Mouse (Mus musculus) neural tube, embryonic 15.5 days (tissue): Measurements from ENCODE around the gene Tsen34. TPM values are rescaled to one million over a fixed set of nuclear protein-coding genes. Genes with fewer than 3 reads are reported as not detected.

ENCODE experiments used
- ATAC-seq: fragments of 200-750 bp; cut with Nextera tagmentation; 2 replicates; pipeline ENCODE4 v1.8.0; 2017; ENCODE audit warnings: mild to moderate bottlenecking, moderate TSS enrichment, moderate library complexity; ENCODE audit not compliant: low FRiP score
- H3K27ac ChIP-seq: fragments of 300-500 bp; sonication (generic); replicated peaks from 2 replicates; pipeline ENCODE4 v1.5.1; 2015; ENCODE audit warnings: mild to moderate bottlenecking, inconsistent platforms
- H3K27me3 ChIP-seq: fragments of 300-500 bp; sonication (generic); replicated peaks from 2 replicates; pipeline ENCODE4 v1.6.1; 2015; ENCODE audit warnings: inconsistent platforms
- H3K36me3 ChIP-seq: fragments of 300-500 bp; sonication (generic); 2 replicates; pipeline ENCODE4 v1.6.1; 2015; ENCODE audit warnings: inconsistent platforms
- H3K4me1 ChIP-seq: fragments of 300-500 bp; sonication (generic); 2 replicates; pipeline ENCODE4 v1.6.1; 2015; ENCODE audit warnings: inconsistent platforms
- H3K4me2 ChIP-seq: fragments of 300-500 bp; sonication (generic); 2 replicates; pipeline ENCODE4 v1.6.1; 2015; ENCODE audit warnings: inconsistent platforms, mild to moderate bottlenecking, moderate library complexity
- H3K4me3 ChIP-seq: fragments of 300-500 bp; sonication (generic); replicated peaks from 2 replicates; pipeline ENCODE4 v1.5.1; 2015; ENCODE audit warnings: mild to moderate bottlenecking, inconsistent platforms
- H3K9ac ChIP-seq: fragments of 300-500 bp; sonication (generic); replicated peaks from 2 replicates; pipeline ENCODE4 v1.6.1; 2015; ENCODE audit warnings: mild to moderate bottlenecking, inconsistent platforms
- H3K9me3 ChIP-seq: fragments of 300-500 bp; sonication (generic); replicated peaks from 2 replicates; pipeline ENCODE4 v1.6.1; 2016; ENCODE audit warnings: inconsistent platforms
- WGBS: fragments of 180-500 bp; shearing (Covaris S2); methylation state at CpG from one replicate; pipeline ENCODE4 v1.1.7; 2015; ENCODE audit warnings: mixed read lengths; 5-methylcytosine and 5-hydroxymethylcytosine counted together
- polyA plus RNA-seq: library from polyadenylated mRNA; unstranded; fragments of >200 nt; fragmentation: Nextera tagmentation; extraction: Ambion mirVana; gene quantifications from 2 replicates; pipeline ENCODE4 v1.2.1, GENCODE M21; 2015

The Tsen34 gene
- 285 and 295 TPM in 2 replicates for polyA plus RNA-seq

GRCm38 (mm10) chr7:3692382-3692986 lies at the start of gene Tsen34:
Tsen34 (plus strand) TSS chr7:3692863.
- WGBS, result under 1% methylated on average over 49 of the region's 49 CpGs
- no peak for ATAC-seq
- peak within 1 kb of the TSS; percentile 96 for H3K27ac ChIP-seq

GRCm38 (mm10) chr7:3643412-3643811 lies 49.3 kb upstream of the Tsen34 start:
- peaks cover 32% of the 10 kb centered on the region for H3K4me1 ChIP-seq
- ATAC-seq, result no peak
- H3K27me3 ChIP-seq, result no peaks in the 10 kb centered on the region
- no peak overlapping the region for H3K4me3 ChIP-seq
- WGBS, result 71% methylated on average over 5 of the region's 5 CpGs
- H3K9ac ChIP-seq, result peak overlapping the region; percentile 40; the same call in 1 of the 2 replicates
- no peaks in the 10 kb centered on the region for H3K9me3 ChIP-seq
- peak overlapping the region; percentile 80 for H3K4me2 ChIP-seq
- H3K27ac ChIP-seq, result no peak overlapping the region
- H3K36me3 ChIP-seq, result peaks cover 23% of the 10 kb centered on the region

More at GRCm38 (mm10) chr7:3692382-3692986, at the start of gene Tsen34:
- Histone ChIP-seq H3K36me3 (peaks cover 26% of the 10 kb centered on the region), H3K9ac (peak within 1 kb of the TSS; percentile 81), H3K9me3 (no peaks in the 10 kb centered on the region), H3K4me2 (peak within 1 kb of the TSS; percentile 79), H3K27me3 (no peaks in the 10 kb centered on the region), H3K4me1 (peaks cover 37% of the 10 kb centered on the region), H3K4me3 (peak within 1 kb of the TSS; percentile 69)

- peak overlapping the region; percentile 80 for H3K4me2 ChIP-seq
- peaks cover 36% of the 10 kb centered on the region for H3K4me1 ChIP-seq
- no peaks in the 10 kb centered on the region for H3K9me3 ChIP-seq
- no peak for ATAC-seq
- H3K27me3 ChIP-seq, result no peaks in the 10 kb centered on the region
- peaks cover 19% of the 10 kb centered on the region for H3K36me3 ChIP-seq
- H3K9ac ChIP-seq, result peak overlapping the region; percentile 40
- H3K4me3 ChIP-seq, result peak overlapping the region; percentile 91
- H3K27ac ChIP-seq, result peak overlapping the region; percentile 76
- 20% methylated on average over 9 of the region's 9 CpGs for WGBS
These were observed 48.8 kb upstream of the Tsen34 start for GRCm38 (mm10) chr7:3643843-3644242.

GRCm38 (mm10) chr7:3644348-3644671 lies 48.4 kb upstream of the Tsen34 start:
- ATAC-seq, result peak; percentile 0; the same call in 1 of the 2 replicates

GRCm38 (mm10) chr7:3644672-3645487 lies 47.8 kb upstream of the Tsen34 start, which contains the start of gene Cnot3:
Cnot3 (plus strand) TSS chr7:3645268.
- Histone ChIP-seq H3K9ac (peak within 1 kb of the TSS; percentile 99), H3K4me2 (peak within 1 kb of the TSS; percentile 80), H3K4me1 (peaks cover 45% of the 10 kb centered on the region), H3K4me3 (peak within 1 kb of the TSS; percentile 91), H3K27me3 (no peaks in the 10 kb centered on the region), H3K27ac (peak within 1 kb of the TSS; percentile 97), H3K9me3 (no peaks in the 10 kb centered on the region), H3K36me3 (peaks cover 11% of the 10 kb centered on the region)
- peak; percentile 97 for ATAC-seq
- under 1% methylated on average over 55 of the region's 58 CpGs for WGBS

More at GRCm38 (mm10) chr7:3644348-3644671, 48.4 kb upstream of the Tsen34 start:
- H3K36me3 ChIP-seq, result peaks cover 16% of the 10 kb centered on the region
- peaks cover 41% of the 10 kb centered on the region for H3K4me1 ChIP-seq
- H3K9ac ChIP-seq, result peak overlapping the region; percentile 40
- H3K4me3 ChIP-seq, result peak overlapping the region; percentile 91
- 1% methylated on average over 11 of the region's 11 CpGs for WGBS
- peak overlapping the region; percentile 76 for H3K27ac ChIP-seq
- H3K27me3 ChIP-seq, result no peaks in the 10 kb centered on the region
- H3K9me3 ChIP-seq, result no peaks in the 10 kb centered on the region
- H3K4me2 ChIP-seq, result peak overlapping the region; percentile 80

GRCm38 (mm10) chr7:3645488-3646025 lies 47.1 kb upstream of the Tsen34 start:
- ATAC-seq, result peak; percentile 12
- peaks cover 13% of the 10 kb centered on the region for H3K36me3 ChIP-seq
- 0% methylated on average over 48 of the region's 58 CpGs for WGBS
- H3K9me3 ChIP-seq, result no peaks in the 10 kb centered on the region
- peak overlapping the region; percentile 91 for H3K4me3 ChIP-seq
- H3K27me3 ChIP-seq, result no peaks in the 10 kb centered on the region
- peaks cover 45% of the 10 kb centered on the region for H3K4me1 ChIP-seq
- peak overlapping the region; percentile 75 for H3K4me2 ChIP-seq
- peak overlapping the region; percentile 97 for H3K27ac ChIP-seq
- H3K9ac ChIP-seq, result peak overlapping the region; percentile 99

- H3K4me2 ChIP-seq, result peak overlapping the region; percentile 75
- peaks cover 13% of the 10 kb centered on the region for H3K36me3 ChIP-seq
- H3K4me3 ChIP-seq, result peak overlapping the region; percentile 91
- peaks cover 45% of the 10 kb centered on the region for H3K4me1 ChIP-seq
- peak overlapping the region; percentile 99 for H3K9ac ChIP-seq
- 19% methylated on average over 9 of the region's 9 CpGs for WGBS
- no peak for ATAC-seq
- H3K27ac ChIP-seq, result peak overlapping the region; percentile 97
- H3K27me3 ChIP-seq, result no peaks in the 10 kb centered on the region
- no peaks in the 10 kb centered on the region for H3K9me3 ChIP-seq
These were observed 46.5 kb upstream of the Tsen34 start for GRCm38 (mm10) chr7:3646188-3646587.

GRCm38 (mm10) chr7:3646641-3647040 lies 46.0 kb upstream of the Tsen34 start:
- Histone ChIP-seq H3K4me3 (peak overlapping the region; percentile 91), H3K27ac (peak overlapping the region; percentile 97; the same call in 1 of the 2 replicates), H3K36me3 (peaks cover 16% of the 10 kb centered on the region), H3K27me3 (no peaks in the 10 kb centered on the region), H3K9me3 (no peaks in the 10 kb centered on the region), H3K4me1 (peaks cover 45% of the 10 kb centered on the region), H3K4me2 (peak overlapping the region; percentile 75), H3K9ac (peak overlapping the region; percentile 99)
- no peak for ATAC-seq
- 70% methylated on average over 4 of the region's 4 CpGs for WGBS

- no peak for ATAC-seq
- Histone ChIP-seq H3K4me1 (no peaks in the 10 kb centered on the region), H3K27ac (no peak overlapping the region), H3K4me3 (no peak overlapping the region), H3K9ac (no peak overlapping the region), H3K9me3 (no peaks in the 10 kb centered on the region), H3K36me3 (peaks cover 99% of the 10 kb centered on the region), H3K4me2 (no peak overlapping the region), H3K27me3 (no peaks in the 10 kb centered on the region)
- WGBS, result 90% methylated on average over 4 of the region's 4 CpGs
These were observed 35.7 kb upstream of the Tsen34 start for GRCm38 (mm10) chr7:3656966-3657365.

- H3K4me3 ChIP-seq, result no peak overlapping the region
- H3K9me3 ChIP-seq, result no peaks in the 10 kb centered on the region
- 94% methylated on average over 14 of the region's 14 CpGs for WGBS
- ATAC-seq, result no peak
- peaks cover 8% of the 10 kb centered on the region for H3K4me1 ChIP-seq
- H3K4me2 ChIP-seq, result no peak overlapping the region
- no peak overlapping the region for H3K27ac ChIP-seq
- no peak overlapping the region for H3K9ac ChIP-seq
- H3K27me3 ChIP-seq, result no peaks in the 10 kb centered on the region
- H3K36me3 ChIP-seq, result peaks cover 93% of the 10 kb centered on the region
These were observed 34.1 kb upstream of the Tsen34 start for GRCm38 (mm10) chr7:3658578-3658977.

GRCm38 (mm10) chr7:3664524-3665214 lies 28.0 kb upstream of the Tsen34 start:
- peak overlapping the region; percentile 68 for H3K4me3 ChIP-seq
- peaks cover 32% of the 10 kb centered on the region for H3K36me3 ChIP-seq
- no peaks in the 10 kb centered on the region for H3K9me3 ChIP-seq
- peak overlapping the region; percentile 68 for H3K4me2 ChIP-seq
- peak overlapping the region; percentile 84 for H3K27ac ChIP-seq
- no peaks in the 10 kb centered on the region for H3K27me3 ChIP-seq
- ATAC-seq, result peak; percentile 41
- H3K4me1 ChIP-seq, result peaks cover 27% of the 10 kb centered on the region
- 30% methylated on average over 15 of the region's 15 CpGs for WGBS
- peak overlapping the region; percentile 66 for H3K9ac ChIP-seq
